Mouse (Mus musculus): ENCODE data around the gene Myocd. TPM values are rescaled to one million over a fixed set of nuclear protein-coding genes. Genes with fewer than 3 reads are reported as not detected.

Gene Myocd
- polyA plus RNA-seq, 1 experiment from 2014 or later, result 0.89 TPM

- peaks cover 22% of the 10 kb centered on the region for H3K4me1 ChIP-seq
- no peak overlapping the region for H3K4me3 ChIP-seq
- H3K36me3 ChIP-seq, result no peaks in the 10 kb centered on the region
- no peak overlapping the region for H3K27ac ChIP-seq
- H3K27me3 ChIP-seq, result no peaks in the 10 kb centered on the region
- H3K9me3 ChIP-seq (replicated peaks), result no peaks in the 10 kb centered on the region
- WGBS, result 90% methylated on average over 4 of the region's 4 CpGs
- H3K4me2 ChIP-seq (replicated peaks), result no peak overlapping the region
- H3K9ac ChIP-seq, result no peak overlapping the region
- no peak for ATAC-seq (ENCODE audit: low FRiP score)
Observed at GRCm38 (mm10) chr11:65128666-65129065, 141.1 kb downstream of the Myocd start.

- no peaks in the 10 kb centered on the region for H3K9me3 ChIP-seq (replicated peaks)
- ATAC-seq (ENCODE audit: low FRiP score), result no peak
- no peaks in the 10 kb centered on the region for H3K27me3 ChIP-seq
- no peak overlapping the region for H3K9ac ChIP-seq
- 57% methylated on average over 9 of the region's 9 CpGs for WGBS
- no peaks in the 10 kb centered on the region for H3K36me3 ChIP-seq
- H3K4me2 ChIP-seq (replicated peaks), result no peak overlapping the region
- peak overlapping the region; percentile 35; the same call in 1 of the 2 replicates for H3K27ac ChIP-seq
- peaks cover 22% of the 10 kb centered on the region for H3K4me1 ChIP-seq
- no peak overlapping the region for H3K4me3 ChIP-seq
Observed at GRCm38 (mm10) chr11:65126566-65126965, 143.2 kb downstream of the Myocd start.

Other genes starting within 250 kb of the Myocd start
- 0.29 TPM in 1 of 2 replicates, not detected in the other for gene 1700086D15Rik, start 110.1 kb downstream of the Myocd start, polyA plus RNA-seq (2016; fragmentation: Nextera tagmentation; extraction: Ambion mirVana)
- 6.8 and 7.3 TPM in 2 replicates for gene Arhgap44, start 107.0 kb downstream of the Myocd start, polyA plus RNA-seq (2016; fragmentation: Nextera tagmentation; extraction: Ambion mirVana)